Mouse (Mus musculus) megakaryocyte, embryonic 14.5 days (primary cell): ENCODE results near the gene Otx2. TPM values are rescaled to one million over a fixed set of nuclear protein-coding genes. Genes with fewer than 3 reads are reported as not detected.
A peak's percentile ranks its signal among the peaks of the same experiment; 100 is the strongest.

Experiments used
- H3K27me3 ChIP-seq: replicated peaks from 2 replicates; pipeline ENCODE3; 2012; ENCODE audit warnings: inconsistent platforms
- H3K36me3 ChIP-seq: replicated peaks from 2 replicates; pipeline ENCODE3; 2012; ENCODE audit warnings: low read length, inconsistent platforms, mixed read lengths
- H3K4me1 ChIP-seq: 2 replicates; pipeline ENCODE4 v1.6.1; 2012; ENCODE audit warnings: inconsistent platforms
- H3K4me3 ChIP-seq: replicated peaks from 2 replicates; pipeline ENCODE3; 2012; ENCODE audit warnings: moderate library complexity, mild to moderate bottlenecking, inconsistent platforms
- H3K9me3 ChIP-seq: 2 replicates; pipeline ENCODE4 v1.6.1; 2012; ENCODE audit warnings: inconsistent platforms
- FLI1 ChIP-seq: IDR thresholded peaks from 2 replicates; pipeline ENCODE4 v1.6.1; 2012; ENCODE audit warnings: low read length, inconsistent platforms, mixed read lengths
- GATA1 ChIP-seq: IDR thresholded peaks from 3 replicates; pipeline ENCODE4 v1.6.1; 2012; ENCODE audit warnings: mixed read lengths, low read length, inconsistent platforms, borderline replicate concordance
- polyA plus RNA-seq: library from polyadenylated mRNA; stranded (reverse); fragments of >175 nt; gene quantifications from 2 replicates; pipeline ENCODE4 v1.2.3, GENCODE M21; 2012; ENCODE audit warnings: low replicate concordance; ENCODE audit not compliant: insufficient read depth

Gene Otx2
- polyA plus RNA-seq, 1 experiment = not detected

GRCm38 (mm10) chr14:48669541-48670257 lies 3.9 kb downstream of the Otx2 start:
- H3K4me3 ChIP-seq = no peak overlapping the region
- peaks cover 87% of the 10 kb centered on the region for H3K27me3 ChIP-seq
- peaks cover 20% of the 10 kb centered on the region for H3K4me1 ChIP-seq
- H3K36me3 ChIP-seq = no peaks in the 10 kb centered on the region
- TF ChIP-seq GATA1 (no peak), FLI1 (no peak)
- peaks cover 5% of the 10 kb centered on the region; the same call in 1 of the 2 replicates for H3K9me3 ChIP-seq

GRCm38 (mm10) chr14:48668761-48669303 lies 4.8 kb downstream of the Otx2 start:
- no peak for TF ChIP-seq GATA1
- no peak for TF ChIP-seq FLI1
- Histone ChIP-seq H3K36me3 (no peaks in the 10 kb centered on the region), H3K4me3 (no peak overlapping the region), H3K9me3 (peaks cover under 1% of the 10 kb centered on the region; the same call in 1 of the 2 replicates), H3K27me3 (peaks cover 87% of the 10 kb centered on the region), H3K4me1 (peaks cover 23% of the 10 kb centered on the region)

GRCm38 (mm10) chr14:48668051-48668481 lies 5.6 kb downstream of the Otx2 start:
- Histone ChIP-seq H3K36me3 (no peaks in the 10 kb centered on the region), H3K9me3 (no peaks in the 10 kb centered on the region), H3K4me1 (peaks cover 23% of the 10 kb centered on the region), H3K27me3 (peaks cover 88% of the 10 kb centered on the region), H3K4me3 (no peak overlapping the region)
- TF ChIP-seq GATA1 (no peak), FLI1 (no peak)

- no peaks in the 10 kb centered on the region for H3K36me3 ChIP-seq
- peaks cover under 1% of the 10 kb centered on the region; the same call in 1 of the 2 replicates for H3K9me3 ChIP-seq
- H3K27me3 ChIP-seq = peaks cover 89% of the 10 kb centered on the region
- peaks cover 23% of the 10 kb centered on the region for H3K4me1 ChIP-seq
- TF ChIP-seq GATA1 = no peak
- TF ChIP-seq FLI1 = no peak
- H3K4me3 ChIP-seq = no peak overlapping the region
Observed at GRCm38 (mm10) chr14:48667396-48667795, 6.2 kb downstream of the Otx2 start.

GRCm38 (mm10) chr14:48666771-48667170 lies 6.8 kb downstream of the Otx2 start:
- Histone ChIP-seq H3K9me3 (peaks cover 7% of the 10 kb centered on the region; the same call in 1 of the 2 replicates), H3K27me3 (peaks cover 95% of the 10 kb centered on the region), H3K4me3 (no peak overlapping the region), H3K4me1 (peaks cover 26% of the 10 kb centered on the region), H3K36me3 (no peaks in the 10 kb centered on the region)
- no peak for TF ChIP-seq GATA1
- TF ChIP-seq FLI1 = no peak

GRCm38 (mm10) chr14:48665816-48666661 lies 7.6 kb downstream of the Otx2 start:
- Histone ChIP-seq H3K4me1 (peaks cover 26% of the 10 kb centered on the region), H3K36me3 (no peaks in the 10 kb centered on the region), H3K4me3 (peak overlapping the region; percentile 28), H3K27me3 (peaks cover 96% of the 10 kb centered on the region), H3K9me3 (peaks cover 10% of the 10 kb centered on the region; the same call in 1 of the 2 replicates)
- TF ChIP-seq GATA1 = no peak
- TF ChIP-seq FLI1 = no peak

GRCm38 (mm10) chr14:48664841-48665815 lies 8.5 kb downstream of the Otx2 start:
- peaks cover 26% of the 10 kb centered on the region for H3K4me1 ChIP-seq
- H3K27me3 ChIP-seq = peaks cover 94% of the 10 kb centered on the region
- H3K9me3 ChIP-seq = peaks cover 11% of the 10 kb centered on the region; the same call in 1 of the 2 replicates
- H3K4me3 ChIP-seq = peak overlapping the region; percentile 80
- no peaks in the 10 kb centered on the region for H3K36me3 ChIP-seq
- TF ChIP-seq FLI1 (no peak), GATA1 (no peak)

- H3K27me3 ChIP-seq = peaks cover 90% of the 10 kb centered on the region
- no peaks in the 10 kb centered on the region for H3K36me3 ChIP-seq
- no peak for TF ChIP-seq FLI1
- peaks cover 11% of the 10 kb centered on the region; the same call in 1 of the 2 replicates for H3K9me3 ChIP-seq
- H3K4me1 ChIP-seq = peaks cover 26% of the 10 kb centered on the region
- H3K4me3 ChIP-seq = peak overlapping the region; percentile 80
Observed at GRCm38 (mm10) chr14:48664001-48664810, 9.4 kb downstream of the Otx2 start.
